Mouse (Mus musculus) heart, adult 10 weeks (tissue): ENCODE data around the gene Gabra6. TPM values are rescaled to one million over a fixed set of nuclear protein-coding genes. Genes with fewer than 3 reads are reported as not detected.

Experiments
- polyA plus RNA-seq: library from polyadenylated mRNA; stranded (reverse); fragments of 350-450 nt; fragmentation: Illumina TruSeq; extraction: RNeasy Lipid Tissue Mini Kit (QIAGEN cat#74804); gene quantifications from one replicate; pipeline ENCODE4 v1.2.3, GENCODE M21; 2014; ENCODE audit warnings: low read depth, low replicate concordance

Gabra6 gene
- polyA plus RNA-seq, result not detected

GRCm38 (mm10) chr11:42320882-42321281 lies at the start of gene Gabra6:
TSS of gene Gabra6 (minus strand) at chr11:42321072.

Other genes starting within 250 kb of the Gabra6 start
- gene Gabra1, start 138.1 kb downstream of the Gabra6 start, polyA plus RNA-seq, result not detected
- gene Gabrb2, start 98.7 kb upstream of the Gabra6 start, polyA plus RNA-seq, result not detected